Mouse (Mus musculus) gastrocnemius, postnatal 4 days (tissue): ENCODE measurements at regions not wholly inside any gene's neighbourhood (a gene's known extent, or its start where the extent isn't known, plus 50 kb on each side); places are given as distances from the start of the nearest gene placed in this dataset.
"Not testable (repeated sequence)": the region's sequence is repeated elsewhere in the genome, so short reads cannot be mapped to it uniquely, and the experiment has no call there.

Experiments used
- DNase-seq, 2 experiments: peaks; one replicate each; pipeline ENCODE4 v3.0.0; 2021 to 2022; ENCODE audit warnings: low spot score in 2 of 2, mixed read lengths in 2 of 2

DNA sequence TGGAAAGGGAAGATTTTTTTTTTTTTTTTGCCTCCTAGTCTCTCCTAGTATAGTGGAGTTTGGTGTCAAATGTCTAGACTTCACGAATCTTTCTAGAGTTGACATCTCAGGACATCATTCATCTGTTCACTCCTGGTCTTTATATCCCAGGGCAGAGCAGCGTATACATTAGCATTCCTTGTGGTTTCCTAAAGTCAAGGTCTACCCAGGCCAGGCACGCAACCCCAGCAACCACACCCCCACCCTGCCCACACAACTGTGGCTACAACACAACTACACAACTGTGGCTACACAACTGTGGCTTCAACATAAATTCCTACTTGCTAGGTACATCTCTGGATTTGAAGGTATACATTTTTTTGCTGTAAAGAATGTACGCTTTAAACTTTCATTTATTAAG lies 122.2 kb downstream of the Ppp1r3a start:
- no peak for DNase-seq

DNA sequence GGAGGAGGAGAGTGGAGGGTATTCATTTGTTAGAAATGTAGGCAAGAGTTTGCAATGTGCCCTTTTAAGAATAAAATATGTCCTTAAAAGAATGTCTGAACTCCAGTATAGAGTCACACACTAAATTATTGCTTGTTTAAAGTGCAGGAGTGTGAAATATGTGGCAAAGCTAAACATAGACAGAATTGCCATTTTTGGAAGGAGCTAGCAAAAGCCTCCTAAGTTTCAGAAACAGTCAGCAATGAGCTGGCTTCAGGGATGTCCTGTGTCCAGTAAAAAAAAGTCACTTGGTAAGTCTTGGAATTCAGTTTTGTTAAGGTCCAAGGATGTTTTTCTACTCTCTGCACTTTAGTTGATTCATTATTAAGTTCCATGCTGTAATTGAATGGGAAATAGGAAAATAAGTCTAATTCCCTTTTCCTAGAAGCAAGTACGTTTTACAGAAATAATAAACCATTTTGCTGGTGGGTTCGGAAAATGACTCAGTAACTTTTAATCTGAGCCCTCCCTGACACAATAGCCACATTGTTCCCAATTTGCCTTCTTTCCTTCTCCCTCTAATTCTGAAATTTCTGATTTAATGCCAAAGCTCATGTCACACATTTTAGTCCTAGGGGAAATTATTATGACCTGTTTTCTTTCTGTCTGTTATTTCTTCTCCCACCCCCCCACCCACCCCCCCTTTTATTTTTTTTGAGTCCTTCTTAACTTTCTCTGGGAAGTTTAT lies 123.2 kb downstream of the Ppp1r3a start:
- no peak for DNase-seq

DNA sequence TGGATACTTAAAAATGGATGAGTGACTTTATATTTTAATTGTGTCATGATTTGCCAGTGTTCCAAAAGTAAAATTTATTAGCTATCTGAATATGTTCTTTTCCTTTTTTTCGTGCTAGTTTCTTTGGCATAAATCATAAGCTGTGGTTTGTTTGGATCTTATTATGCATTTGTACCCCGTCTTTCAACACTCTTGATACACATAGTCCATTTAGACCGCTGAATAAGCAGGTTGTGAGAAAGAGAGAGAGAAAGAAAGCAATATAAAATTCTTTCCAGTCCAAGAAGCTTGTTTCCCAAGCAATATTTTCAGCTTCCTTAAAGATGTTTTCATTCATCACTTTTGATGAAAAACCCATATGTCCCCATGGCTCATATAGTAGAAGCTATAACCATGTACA lies 138.4 kb downstream of the Ppp1r3a start:
- DNase-seq: no peak

DNA sequence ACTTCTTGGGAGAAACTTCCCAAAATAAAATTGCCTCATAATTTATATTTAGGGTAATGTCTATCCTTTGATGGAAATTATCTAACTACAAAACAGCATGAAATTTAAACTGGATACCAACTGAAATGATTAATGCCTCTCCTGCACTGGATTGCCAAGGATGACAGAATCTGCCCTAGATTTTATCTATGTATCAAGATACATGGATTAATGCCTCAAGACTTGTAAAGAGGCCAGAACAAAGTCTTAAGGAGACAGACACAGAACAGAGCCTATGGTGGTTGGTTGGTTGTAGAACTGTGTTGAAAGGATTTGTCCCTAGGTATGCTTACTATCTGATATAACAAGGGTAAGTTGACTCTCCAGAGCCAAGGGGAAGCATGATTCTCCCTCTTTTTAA lies 147.0 kb downstream of the Ppp1r3a start:
- DNase-seq: no peak

DNA sequence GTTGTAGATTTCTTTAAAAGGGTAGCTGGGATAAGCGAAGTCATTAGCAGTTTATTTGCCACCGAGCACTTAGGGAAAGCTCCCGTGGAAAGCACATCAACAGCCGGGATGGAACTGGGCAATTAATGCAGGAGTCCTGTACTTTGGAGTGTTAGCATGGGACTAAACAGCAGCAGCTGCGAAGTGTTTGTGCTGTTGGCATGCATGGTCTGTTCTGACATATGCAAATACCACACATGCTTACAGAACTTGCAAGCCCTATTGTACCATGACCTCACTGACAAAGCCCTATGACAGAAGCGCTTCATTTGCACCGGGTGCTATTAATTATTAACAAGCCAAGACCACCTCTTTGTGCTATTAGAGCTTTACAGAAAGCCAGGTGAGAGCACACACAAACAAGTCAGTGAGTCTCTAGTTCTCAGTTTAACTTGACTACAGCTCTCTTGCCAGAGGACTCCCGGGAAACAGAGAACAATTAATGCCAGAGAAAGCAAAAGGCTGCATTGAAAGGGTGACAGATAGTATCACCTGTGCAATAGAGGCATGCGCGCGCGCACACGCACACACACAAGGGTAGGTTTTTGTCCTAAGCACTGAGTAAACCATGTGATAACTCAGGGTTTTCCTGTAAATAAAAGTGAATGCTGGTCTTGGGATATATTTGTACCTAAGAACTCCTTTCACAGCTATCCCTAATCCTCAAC lies 154.4 kb downstream of the Ppp1r3a start:
- no peak for DNase-seq

DNA sequence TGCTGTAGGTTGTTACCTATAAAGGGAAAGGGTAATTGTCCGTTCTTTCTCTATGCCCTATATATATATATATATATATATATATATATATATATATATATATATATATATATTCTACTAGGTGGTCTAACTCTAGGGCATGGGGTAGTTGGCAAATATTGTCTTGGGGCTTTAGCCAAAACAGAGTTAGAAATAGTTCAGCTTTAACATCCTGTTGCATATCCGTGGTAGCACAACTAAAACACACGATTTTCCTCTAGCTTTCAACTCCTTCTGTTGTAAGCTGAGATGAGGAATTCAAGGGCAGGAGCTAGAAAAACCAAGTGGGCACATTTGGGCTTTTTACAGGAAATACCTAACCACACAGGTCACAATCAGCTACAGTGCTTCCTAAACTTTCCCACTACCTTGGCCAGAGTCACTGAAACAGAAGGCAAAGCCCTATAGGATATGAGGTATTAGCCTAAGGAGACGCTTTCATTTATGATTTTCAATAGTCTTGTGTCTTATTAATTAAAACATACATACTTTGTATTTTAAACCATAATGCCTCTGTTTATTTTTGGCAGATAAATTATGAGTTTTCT lies 158.1 kb downstream of the Ppp1r3a start:
- DNase-seq: no peak

DNA sequence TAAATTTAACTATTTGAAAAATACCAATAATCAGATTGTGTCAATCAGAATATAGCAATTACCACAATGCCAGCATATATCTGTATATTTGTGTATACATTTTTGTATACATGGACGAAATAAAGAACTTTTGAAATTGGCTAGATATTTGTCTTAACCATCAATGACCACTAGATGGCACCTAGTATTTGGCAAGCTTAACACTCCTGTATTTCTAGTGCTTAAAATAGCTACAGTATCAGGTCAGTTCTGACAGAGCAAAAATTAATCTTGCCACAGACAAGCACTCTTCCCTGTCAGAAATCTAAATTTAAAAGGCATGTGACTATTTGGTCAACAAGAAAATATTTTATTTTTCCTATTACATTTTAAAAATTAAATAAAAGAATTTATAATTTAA lies 169.2 kb downstream of the Ppp1r3a start:
- DNase-seq: no peak

DNA sequence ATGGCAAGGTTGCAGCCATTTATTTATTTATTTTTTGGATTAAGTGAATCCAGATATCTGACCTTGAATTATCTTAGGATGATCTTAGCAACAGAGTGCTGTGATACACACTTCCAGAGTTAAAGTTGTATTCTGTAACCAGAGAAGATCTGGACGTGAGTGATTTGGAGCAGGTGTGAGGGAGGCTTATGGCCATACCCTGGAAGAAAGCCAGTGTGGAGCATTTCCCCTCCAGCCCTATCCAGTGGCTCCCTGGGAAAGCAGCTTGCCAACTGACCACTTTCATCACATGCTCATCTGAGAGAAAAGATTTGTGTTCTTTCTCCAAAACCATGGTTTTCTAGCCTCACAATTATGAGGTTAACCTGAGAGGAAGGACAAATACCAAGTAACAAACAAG lies 171.2 kb downstream of the Ppp1r3a start:
- peak in 1 of 2 experiments; percentile 22 for DNase-seq

DNA sequence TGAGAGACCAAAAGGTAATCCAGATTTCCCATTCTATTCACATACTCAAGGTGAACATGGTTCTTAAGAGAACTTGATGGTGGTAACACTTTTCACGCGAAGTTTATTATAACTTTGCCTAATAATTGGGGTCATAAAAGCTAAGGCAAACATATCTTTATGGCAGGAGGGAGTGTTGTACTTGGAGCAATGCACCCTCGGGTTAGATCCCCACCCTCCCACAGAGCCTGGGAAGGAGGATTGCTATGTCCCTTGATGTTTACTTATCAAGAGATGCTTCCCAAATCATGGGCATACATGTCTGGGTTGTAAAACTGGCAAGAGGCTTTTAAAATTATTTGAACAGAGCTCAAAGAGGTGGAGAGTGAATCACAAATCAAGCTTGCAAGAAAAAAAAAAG lies 180.5 kb downstream of the Ppp1r3a start:
- DNase-seq: no peak

DNA sequence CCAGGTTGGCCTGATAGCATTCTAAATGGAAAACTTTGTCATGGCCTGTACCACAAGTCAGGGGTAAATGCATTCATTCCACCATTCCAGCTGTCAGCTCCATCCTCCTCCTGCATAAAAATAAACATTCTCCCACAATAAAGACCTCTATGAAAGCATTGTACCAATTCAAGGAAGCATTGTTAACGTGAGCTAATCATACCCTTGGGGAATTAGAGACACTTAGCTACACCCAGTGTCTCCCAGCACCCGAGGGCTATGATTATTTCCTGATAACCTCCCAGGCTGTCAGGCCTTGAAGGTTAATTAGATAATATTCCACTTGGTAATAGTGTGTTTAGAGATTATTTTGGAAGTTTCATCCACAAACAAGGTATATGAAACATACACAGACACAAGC lies 182.1 kb downstream of the Ppp1r3a start:
- DNase-seq: no peak

DNA sequence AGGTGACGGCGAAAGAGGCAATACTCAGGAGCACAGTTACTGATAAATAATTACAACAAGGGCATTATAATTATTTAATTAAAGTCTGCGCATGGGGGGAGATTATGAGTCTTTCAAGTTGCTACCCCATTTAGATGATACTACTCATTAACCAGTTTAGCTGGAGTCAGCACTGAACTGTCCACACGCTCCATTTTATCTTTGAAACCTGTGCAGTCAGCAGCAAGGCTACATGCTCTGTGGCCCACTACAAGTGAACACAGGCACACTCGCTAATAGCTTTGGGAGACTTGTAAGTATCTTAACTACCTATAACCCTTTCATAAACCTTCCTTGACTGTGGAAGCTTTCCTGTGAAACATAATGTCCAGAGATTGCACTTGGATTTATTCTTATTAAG lies 214.7 kb downstream of the Ppp1r3a start:
- no peak for DNase-seq

DNA sequence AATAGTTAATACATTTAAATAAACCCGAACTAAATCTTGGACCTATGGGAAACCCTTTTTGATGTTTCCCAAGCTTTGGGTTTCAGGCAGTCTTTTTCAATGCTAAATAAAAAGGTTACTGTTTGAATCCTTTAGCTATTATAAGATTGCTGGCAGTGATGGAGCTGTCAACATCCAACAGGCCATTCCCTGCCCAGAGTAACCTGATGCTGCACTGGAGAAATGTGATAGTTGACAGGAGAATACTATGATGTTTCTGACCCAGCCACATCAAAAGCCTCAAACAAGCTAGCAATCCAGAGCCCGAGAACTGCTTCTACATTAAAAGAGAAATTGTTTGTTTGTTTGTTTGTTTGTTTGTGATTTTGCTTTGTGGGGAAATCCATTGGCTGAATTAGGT lies 226.0 kb downstream of the Ppp1r3a start:
- DNase-seq: no peak

DNA sequence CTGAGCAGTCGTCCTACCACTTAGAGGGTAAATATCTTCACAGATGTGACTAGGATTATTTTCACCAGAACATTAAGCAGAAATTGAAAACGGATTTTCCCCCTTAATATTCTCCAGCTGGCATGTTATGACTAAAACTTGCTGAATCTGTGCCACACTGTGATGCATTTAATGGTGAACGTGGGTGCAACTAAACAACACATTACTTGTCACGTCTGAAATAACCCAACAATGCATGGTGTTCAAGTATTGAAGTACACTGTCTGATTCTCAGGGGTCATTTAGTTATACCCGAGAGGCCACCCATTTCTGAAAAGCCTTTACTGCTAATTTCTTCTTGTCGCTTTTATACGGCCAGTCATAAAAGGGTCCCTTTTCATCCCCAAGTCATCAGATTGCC lies 226.5 kb downstream of the Ppp1r3a start:
- DNase-seq: no peak

DNA sequence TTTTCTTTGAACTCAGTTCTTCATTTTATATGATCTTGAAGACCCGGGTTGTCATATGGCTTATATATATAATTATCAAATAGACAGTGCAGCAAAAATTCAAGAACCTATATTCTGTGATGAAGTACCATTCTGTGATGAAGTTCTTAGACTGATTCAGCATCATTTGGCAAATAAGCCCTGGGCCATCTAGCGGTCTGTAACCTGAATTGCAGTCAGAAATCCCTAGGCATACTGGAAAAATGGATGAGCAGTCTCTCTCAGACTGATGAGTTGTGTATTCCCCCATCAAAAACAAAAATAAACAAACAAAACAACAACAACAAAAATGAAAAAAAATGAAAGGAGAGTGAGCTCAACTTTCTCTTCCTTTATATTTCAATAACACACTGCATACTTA lies 232.3 kb downstream of the Ppp1r3a start:
- DNase-seq: no peak

DNA sequence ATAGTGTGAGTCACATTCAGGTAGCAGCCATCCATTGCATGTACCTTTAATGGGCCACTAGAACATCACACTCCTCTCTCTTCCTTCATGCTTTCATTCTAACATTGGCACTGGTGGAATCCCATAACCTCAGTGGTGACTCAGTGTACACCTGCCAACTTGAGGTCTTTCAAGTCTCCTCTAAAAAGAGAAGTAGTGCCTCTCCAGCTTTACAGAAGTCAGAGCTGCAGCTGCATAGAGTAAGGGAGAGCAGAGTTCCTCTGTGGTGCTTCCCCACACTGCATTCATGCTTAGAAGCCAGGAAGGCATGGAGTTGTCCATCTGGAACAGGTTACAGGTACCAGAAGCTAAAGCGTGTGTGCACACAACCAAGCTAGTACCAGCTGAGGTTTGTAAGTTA lies 233.8 kb downstream of the Ppp1r3a start:
- no peak for DNase-seq

DNA sequence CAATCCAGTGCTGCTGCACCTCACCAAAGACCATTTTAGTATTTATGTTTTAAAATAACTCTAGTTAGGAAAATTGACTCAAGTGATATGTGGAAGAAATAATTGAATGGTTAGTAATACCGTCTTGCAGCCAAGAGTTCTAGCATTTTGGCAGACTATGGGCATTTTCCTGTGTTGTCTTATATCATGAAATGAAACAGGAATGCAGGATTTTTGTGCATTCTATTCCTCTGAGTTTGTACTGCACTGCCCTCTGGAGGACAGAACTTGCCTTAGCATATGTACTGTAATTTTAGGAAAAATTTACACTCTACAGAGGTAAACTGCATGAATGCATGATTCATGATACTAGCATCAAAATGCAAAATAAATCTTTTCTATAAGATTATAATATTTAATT lies 250.9 kb downstream of the Ppp1r3a start:
- peak in 1 of 2 experiments; percentile 29 for DNase-seq

DNA sequence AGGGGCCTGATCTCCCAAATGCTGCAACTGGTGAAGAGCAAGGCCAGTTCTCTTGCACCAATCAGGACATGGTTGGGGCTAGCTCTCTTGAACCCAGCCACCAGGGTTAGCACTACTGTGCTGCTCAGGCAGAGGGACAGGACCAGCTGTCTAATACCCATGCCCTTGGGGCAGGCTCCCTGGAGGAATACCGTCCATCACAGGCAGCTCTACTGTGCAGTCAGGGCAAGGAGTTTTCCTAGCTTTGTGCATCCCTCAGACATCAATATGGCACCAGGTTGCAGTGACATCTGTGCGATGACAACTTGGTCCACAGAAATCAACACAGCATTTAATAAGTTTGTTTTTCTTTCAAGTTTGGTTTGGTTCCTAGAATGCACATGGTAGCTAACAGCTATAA lies 254.4 kb downstream of the Ppp1r3a start:
- no peak for DNase-seq

DNA sequence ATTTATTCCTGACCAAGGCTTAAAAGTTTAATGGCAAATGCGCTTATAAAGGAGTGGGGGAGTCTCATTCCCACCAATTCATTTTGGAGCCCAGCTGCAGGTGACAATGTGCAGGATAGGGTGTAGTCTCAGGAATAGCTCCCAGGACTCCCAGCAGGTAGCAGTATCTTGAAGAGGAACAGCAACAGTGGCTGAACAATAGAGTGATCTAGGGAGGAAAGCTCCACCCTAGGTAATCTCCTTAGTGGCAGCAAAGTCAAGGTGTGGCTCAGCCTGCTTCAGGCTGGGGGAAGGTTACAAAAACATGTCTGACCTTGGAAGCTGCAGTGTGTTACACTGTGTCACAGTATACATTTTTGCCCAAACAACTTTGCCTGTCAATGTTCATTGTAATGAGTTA lies 255.2 kb downstream of the Ppp1r3a start:
- not testable (repeated sequence) for DNase-seq

DNA sequence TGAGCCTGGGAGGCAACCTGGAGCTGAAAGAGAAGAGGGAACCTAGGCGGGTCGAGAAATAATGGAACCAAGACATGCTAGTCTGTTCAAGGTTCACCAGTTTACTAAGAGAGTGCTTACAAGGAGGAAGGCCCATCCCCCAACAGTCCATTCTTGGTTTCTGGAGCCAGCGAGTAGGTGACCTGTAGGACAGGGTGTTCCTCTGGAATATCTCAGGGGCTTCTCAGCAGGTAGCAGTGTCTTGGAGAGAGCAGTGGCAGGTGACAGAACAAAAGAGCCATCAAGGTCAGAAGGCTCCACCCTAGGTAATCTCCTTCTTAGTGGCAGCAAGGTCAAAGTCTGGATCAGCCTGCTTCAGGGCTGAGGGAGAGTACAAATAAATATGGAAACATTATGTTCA lies 268.4 kb downstream of the Ppp1r3a start:
- DNase-seq: not testable (repeated sequence)

DNA sequence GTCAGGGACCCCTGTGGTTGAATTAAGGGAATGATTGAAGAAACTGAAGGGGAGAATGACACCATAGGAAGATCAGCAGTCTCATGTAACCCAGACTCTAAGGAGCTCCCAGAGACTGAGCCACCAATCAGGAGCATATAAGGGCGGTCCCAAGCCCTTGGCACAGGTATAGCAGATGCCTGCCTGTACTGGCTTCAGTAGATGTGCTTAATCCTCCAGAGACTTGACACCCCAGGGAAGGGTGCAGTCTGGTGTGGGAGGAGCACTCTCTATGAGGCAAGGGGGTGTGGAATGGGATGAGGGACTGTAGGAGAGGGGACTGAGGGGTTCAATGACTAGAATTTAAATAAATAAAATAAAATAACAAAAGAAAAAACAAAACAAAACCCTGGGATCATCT lies 298.7 kb downstream of the Ppp1r3a start:
- no peak for DNase-seq

DNA sequence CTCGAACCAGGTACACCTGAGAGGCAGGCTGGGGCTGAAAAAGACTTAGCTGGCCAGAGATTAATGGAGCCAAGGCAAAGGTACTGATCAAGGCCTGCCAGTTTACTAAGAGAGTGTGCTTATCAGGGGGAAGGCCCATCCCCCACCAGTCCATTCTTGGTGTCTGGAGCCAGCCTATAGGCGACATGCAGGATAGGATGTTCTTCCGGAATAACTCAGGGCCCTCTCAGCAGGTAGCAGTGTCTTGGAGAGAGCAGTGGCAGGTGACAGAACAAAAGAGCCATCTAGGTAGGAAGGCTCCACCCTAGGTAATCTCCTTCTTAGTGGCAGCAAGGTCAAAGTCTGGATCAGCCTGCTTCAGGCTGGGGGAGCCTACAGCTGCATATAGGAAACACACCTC lies 301.8 kb downstream of the Ppp1r3a start:
- not testable (repeated sequence) for DNase-seq

DNA sequence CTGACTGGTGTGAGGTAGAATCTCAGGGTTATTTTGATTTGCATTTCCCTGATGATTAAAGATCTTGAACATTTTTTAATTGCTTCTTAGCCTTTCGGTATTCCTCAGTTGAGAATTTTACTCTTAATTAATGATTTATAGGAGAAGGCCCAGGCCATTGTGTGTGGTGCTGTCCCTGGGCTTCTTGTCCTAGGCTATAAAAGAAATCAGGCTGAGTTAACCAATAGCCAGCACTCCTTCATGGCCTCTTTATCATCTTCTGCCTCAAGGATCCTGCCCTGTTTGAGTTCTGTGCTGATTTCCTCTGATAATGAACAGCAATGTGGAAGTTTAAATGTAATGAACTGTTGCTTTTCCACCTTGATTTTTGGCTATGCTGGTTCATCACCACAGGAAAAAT lies 323.3 kb downstream of the Ppp1r3a start:
- no peak for DNase-seq

DNA sequence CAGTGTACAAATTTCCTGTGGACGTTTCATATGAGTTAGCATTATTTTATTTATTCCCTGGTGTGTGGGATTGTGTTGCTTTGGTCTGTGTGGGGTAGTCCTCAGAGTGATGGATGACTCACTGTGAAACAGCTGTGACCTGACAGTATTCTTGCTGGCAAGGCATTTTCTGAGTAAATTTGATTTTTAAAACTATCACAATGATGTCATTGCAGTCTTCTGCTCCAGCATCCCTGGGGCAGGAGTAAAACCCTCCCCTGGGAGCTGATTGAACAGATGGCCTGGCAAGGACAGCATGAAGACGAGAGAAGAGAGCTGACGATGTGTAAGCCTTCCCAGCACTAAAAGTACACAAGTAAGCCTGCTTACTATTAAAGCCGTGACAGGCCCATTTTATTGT lies 345.3 kb downstream of the Ppp1r3a start:
- DNase-seq: peak in 1 of 2 experiments; percentile 66
